Mouse (Mus musculus): ENCODE measurements around the gene Xrcc1. TPM values are rescaled to one million over a fixed set of nuclear protein-coding genes. Genes with fewer than 3 reads are reported as not detected.

Gene Xrcc1
- polyA plus RNA-seq, 1 experiment, result not detected

- WGBS, result 52% methylated on average over 42 of the region's 42 CpGs
- TF ChIP-seq CTCF (IDR thresholded peaks at IDR 0.05; ENCODE audit: insufficient read depth, low read depth, low read length), result no peak
- no peak for TF ChIP-seq POLR2A (IDR thresholded peaks at IDR 0.05; ENCODE audit: insufficient read depth, low read depth, low read length)
- no peak overlapping the region for H3K4me3 ChIP-seq (ENCODE audit: insufficient read depth, low read depth, low read length)
- peaks cover 33% of the 10 kb centered on the region for H3K4me1 ChIP-seq (ENCODE audit: control insufficient read depth, insufficient read depth, low read length)
- no peak overlapping the region for H3K27ac ChIP-seq (ENCODE audit: insufficient read depth, low read depth, low read length)
Observed at GRCm38 (mm10) chr7:24533806-24534205, 12.3 kb upstream of the Xrcc1 start.

- H3K27ac ChIP-seq (ENCODE audit: insufficient read depth, low read depth, low read length), result no peak overlapping the region
- peaks cover 33% of the 10 kb centered on the region for H3K4me1 ChIP-seq (ENCODE audit: control insufficient read depth, insufficient read depth, low read length)
- no peak for TF ChIP-seq CTCF (IDR thresholded peaks at IDR 0.05; ENCODE audit: insufficient read depth, low read depth, low read length)
- no peak for TF ChIP-seq POLR2A (IDR thresholded peaks at IDR 0.05; ENCODE audit: insufficient read depth, low read depth, low read length)
- 45% methylated on average over 19 of the region's 19 CpGs for WGBS
- no peak overlapping the region for H3K4me3 ChIP-seq (ENCODE audit: insufficient read depth, low read depth, low read length)
Observed at GRCm38 (mm10) chr7:24534301-24534700, 11.8 kb upstream of the Xrcc1 start.

- H3K4me1 ChIP-seq (ENCODE audit: control insufficient read depth, insufficient read depth, low read length), result peaks cover 25% of the 10 kb centered on the region
- no peak overlapping the region for H3K4me3 ChIP-seq (ENCODE audit: insufficient read depth, low read depth, low read length)
- TF ChIP-seq POLR2A (IDR thresholded peaks at IDR 0.05; ENCODE audit: insufficient read depth, low read depth, low read length), result no peak
- no peak for TF ChIP-seq CTCF (IDR thresholded peaks at IDR 0.05; ENCODE audit: insufficient read depth, low read depth, low read length)
- no peak overlapping the region for H3K27ac ChIP-seq (ENCODE audit: insufficient read depth, low read depth, low read length)
- 75% methylated on average over 4 of the region's 4 CpGs for WGBS
Observed at GRCm38 (mm10) chr7:24537081-24537480, 9.0 kb upstream of the Xrcc1 start.

- Histone ChIP-seq H3K27ac (ENCODE audit: insufficient read depth, low read depth, low read length) (no peak overlapping the region), H3K4me1 (ENCODE audit: control insufficient read depth, insufficient read depth, low read length) (peaks cover 22% of the 10 kb centered on the region), H3K4me3 (ENCODE audit: insufficient read depth, low read depth, low read length) (no peak overlapping the region)
- WGBS, result 53% methylated on average over 5 of the region's 5 CpGs
- TF ChIP-seq CTCF (IDR thresholded peaks at IDR 0.05; ENCODE audit: insufficient read depth, low read depth, low read length) (no peak), POLR2A (IDR thresholded peaks at IDR 0.05; ENCODE audit: insufficient read depth, low read depth, low read length) (no peak)
Observed at GRCm38 (mm10) chr7:24537591-24537990, 8.5 kb upstream of the Xrcc1 start.

- WGBS, result 23% methylated on average over 5 of the region's 5 CpGs
Observed at GRCm38 (mm10) chr7:24538154-24538553, 7.9 kb upstream of the Xrcc1 start.

DNA sequence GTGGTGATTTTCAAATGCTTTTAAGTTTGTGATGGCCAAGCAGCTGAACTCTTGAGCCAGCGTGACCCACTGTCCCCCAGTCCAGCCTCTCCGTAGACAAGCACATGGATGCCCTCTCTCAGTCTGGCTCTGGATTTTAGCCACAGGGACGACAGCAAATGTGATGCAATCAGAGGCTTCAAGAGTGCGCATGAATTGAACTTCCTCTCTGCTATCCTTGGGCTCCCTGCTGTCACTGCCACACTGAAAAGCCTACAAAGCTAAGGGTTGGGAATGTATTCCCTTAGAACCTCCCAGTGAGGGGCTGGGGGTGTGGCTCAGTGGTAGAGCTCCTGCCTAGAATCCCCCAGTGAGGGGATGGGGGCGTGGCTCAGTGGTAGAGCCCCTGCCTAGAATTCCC is 7.4 kb upstream of the Xrcc1 start:
- no peak overlapping the region for H3K27ac ChIP-seq (ENCODE audit: insufficient read depth, low read depth, low read length)
- 75% methylated on average over 5 of the region's 5 CpGs for WGBS
- H3K4me1 ChIP-seq (ENCODE audit: control insufficient read depth, insufficient read depth, low read length), result peaks cover 13% of the 10 kb centered on the region
- H3K4me3 ChIP-seq (ENCODE audit: insufficient read depth, low read depth, low read length), result no peak overlapping the region
- TF ChIP-seq POLR2A (IDR thresholded peaks at IDR 0.05; ENCODE audit: insufficient read depth, low read depth, low read length), result no peak
- no peak for TF ChIP-seq CTCF (IDR thresholded peaks at IDR 0.05; ENCODE audit: insufficient read depth, low read depth, low read length)

More at GRCm38 (mm10) chr7:24538154-24538553, 7.9 kb upstream of the Xrcc1 start:
- Histone ChIP-seq H3K4me3 (ENCODE audit: insufficient read depth, low read depth, low read length) (no peak overlapping the region), H3K4me1 (ENCODE audit: control insufficient read depth, insufficient read depth, low read length) (peaks cover 19% of the 10 kb centered on the region), H3K27ac (ENCODE audit: insufficient read depth, low read depth, low read length) (no peak overlapping the region)
- TF ChIP-seq CTCF (IDR thresholded peaks at IDR 0.05; ENCODE audit: insufficient read depth, low read depth, low read length) (no peak), POLR2A (IDR thresholded peaks at IDR 0.05; ENCODE audit: insufficient read depth, low read depth, low read length) (no peak)

DNA sequence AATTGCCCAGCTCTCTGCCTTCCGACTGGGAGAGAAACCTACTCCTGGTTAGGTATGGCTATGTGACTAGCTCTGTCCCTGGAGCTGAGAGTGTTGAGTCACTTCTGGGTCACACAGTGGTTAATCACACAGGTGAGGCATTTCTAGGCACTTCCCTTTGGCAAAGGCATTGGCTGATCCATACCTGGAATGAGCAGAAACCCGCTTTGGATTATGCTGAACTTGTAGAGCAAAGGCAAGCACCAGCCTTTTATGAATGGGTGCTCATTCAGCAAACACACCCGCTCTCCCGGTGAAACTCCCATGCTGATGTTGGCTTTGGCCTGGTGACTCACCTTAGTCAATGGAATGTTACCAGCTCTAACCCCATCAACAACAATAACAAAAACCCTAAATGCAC is 6.4 kb upstream of the Xrcc1 start:
- WGBS, result 89% methylated on average over 4 of the region's 4 CpGs
- Histone ChIP-seq H3K4me3 (ENCODE audit: insufficient read depth, low read depth, low read length) (no peak overlapping the region), H3K4me1 (ENCODE audit: control insufficient read depth, insufficient read depth, low read length) (peaks cover 8% of the 10 kb centered on the region; the same call in 1 of the 2 replicates), H3K27ac (ENCODE audit: insufficient read depth, low read depth, low read length) (no peak overlapping the region)
- TF ChIP-seq CTCF (IDR thresholded peaks at IDR 0.05; ENCODE audit: insufficient read depth, low read depth, low read length), result no peak

GRCm38 (mm10) chr7:24544506-24544905 is 1.6 kb upstream of the Xrcc1 start:
- Histone ChIP-seq H3K4me3 (ENCODE audit: insufficient read depth, low read depth, low read length) (no peak overlapping the region), H3K4me1 (ENCODE audit: control insufficient read depth, insufficient read depth, low read length) (peaks cover 10% of the 10 kb centered on the region), H3K27ac (ENCODE audit: insufficient read depth, low read depth, low read length) (no peak overlapping the region)
- 95% methylated on average over 2 of the region's 2 CpGs for WGBS
- no peak for TF ChIP-seq CTCF (IDR thresholded peaks at IDR 0.05; ENCODE audit: insufficient read depth, low read depth, low read length)
- TF ChIP-seq POLR2A (IDR thresholded peaks at IDR 0.05; ENCODE audit: insufficient read depth, low read depth, low read length), result no peak

DNA sequence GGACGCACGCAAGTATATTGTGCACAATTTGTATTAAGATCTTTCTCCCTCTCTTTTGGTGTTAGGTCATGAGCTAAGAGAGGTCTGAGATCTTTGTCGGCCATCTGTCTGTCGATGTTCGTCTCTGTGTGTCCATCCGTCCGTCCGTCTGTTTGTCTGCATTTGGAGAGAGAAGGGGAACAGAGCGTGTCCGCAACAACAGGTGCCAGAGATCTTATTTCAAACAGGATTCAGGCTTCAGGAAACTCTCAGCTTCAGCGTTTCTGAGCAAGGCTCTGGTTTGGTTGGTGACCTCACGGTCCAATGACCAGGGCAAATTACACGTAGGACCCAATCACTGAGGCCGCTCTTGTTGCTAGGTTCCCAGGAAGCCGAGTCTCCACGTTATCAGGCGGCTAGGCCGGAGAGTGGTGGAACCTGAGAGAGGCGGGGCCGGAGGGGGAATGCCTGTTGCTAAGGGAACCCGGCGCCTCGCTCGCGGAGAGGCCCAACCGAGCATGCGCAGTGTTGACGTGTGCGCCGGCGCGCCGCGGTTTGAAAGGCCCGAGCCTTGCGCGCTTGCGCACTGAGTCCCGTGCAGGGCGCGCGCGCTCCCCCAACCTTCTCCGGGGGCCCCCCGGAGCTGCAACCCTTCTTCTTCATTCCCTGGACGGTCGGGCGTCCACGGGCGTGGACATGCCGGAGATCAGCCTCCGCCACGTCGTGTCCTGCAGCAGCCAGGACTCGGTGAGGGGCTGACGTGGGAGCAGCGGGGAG is 723 bp downstream of the Xrcc1 start:
- TF ChIP-seq POLR2A (IDR thresholded peaks at IDR 0.05; ENCODE audit: insufficient read depth, low read depth, low read length), result peak; percentile 58; the same call in 1 of the 2 replicates
- TF ChIP-seq CTCF (IDR thresholded peaks at IDR 0.05; ENCODE audit: insufficient read depth, low read depth, low read length), result no peak
- Histone ChIP-seq H3K4me1 (ENCODE audit: control insufficient read depth, insufficient read depth, low read length) (peaks cover 10% of the 10 kb centered on the region), H3K27ac (ENCODE audit: insufficient read depth, low read depth, low read length) (peak overlapping the region; percentile 77), H3K4me3 (ENCODE audit: insufficient read depth, low read depth, low read length) (peak overlapping the region; percentile 95)
- under 1% methylated on average over 57 of the region's 57 CpGs for WGBS

Data from olfactory bulb, adult 2 months (tissue).